22 mouse cellular contexts compared by ENCODE assay signal in genomic region chr6:120777533-120777932, GRCm38 (mm10). TPM values are rescaled to one million over a fixed set of nuclear protein-coding genes. Genes with fewer than 3 reads are reported as not detected.
A peak's percentile ranks its signal among the peaks of the same experiment; 100 is the strongest.
DNase-seq lines count a peak whose midpoint lies in the region; ATAC-seq and TF ChIP-seq lines count a peak whose summit lies in the region.
"Had no signal": no experiment of that assay in that cellular context is flagged by ENCODE, and none has a peak within 500 bp of the region (broad histone marks: within the 10 kb centered on the region; RNA-seq: fewer than 3 reads in every experiment).

No protein-coding gene starts in this region.

- H3K36me3 ChIP-seq in liver, adult 2 months (ENCODE audit: control insufficient read depth, insufficient read depth, low read length), result no peaks in the 10 kb centered on the region
- H3K36me3 ChIP-seq in liver, embryonic 12.5 days, result no peaks in the 10 kb centered on the region
- no peaks in the 10 kb centered on the region for H3K36me3 ChIP-seq in lung, postnatal 0 days (ENCODE audit: insufficient read depth, low read length)
- no peaks in the 10 kb centered on the region for H3K36me3 ChIP-seq in stomach, postnatal 0 days (ENCODE audit: control insufficient read depth, insufficient read depth, low read length)
- H3K36me3 ChIP-seq: embryonic facial prominence, embryonic 13.5 days; embryonic facial prominence, embryonic 15.5 days; forebrain, embryonic 15.5 days had no signal

- no peak for TF ChIP-seq CTCF in liver, adult 2 months (IDR thresholded peaks at IDR 0.05; ENCODE audit: low read depth, low read length)
- no peak for TF ChIP-seq CTCF in lung, postnatal 0 days (IDR thresholded peaks at IDR 0.05)
- no peak for TF ChIP-seq CTCF in stomach, postnatal 0 days (IDR thresholded peaks at IDR 0.05; ENCODE audit: low read depth)

- WGBS in liver, adult 2 months, result 28% methylated on average over 9 of the region's 9 CpGs
- WGBS in liver, embryonic 12.5 days (ENCODE audit: insufficient replicate concordance), result 84% methylated on average over 9 of the region's 9 CpGs
- 61% methylated on average over 9 of the region's 9 CpGs for WGBS in lung, postnatal 0 days
- WGBS in stomach, postnatal 0 days, result 53% methylated on average over 9 of the region's 9 CpGs

- no peak overlapping the region for H3K9ac ChIP-seq in liver, adult 2 months (ENCODE audit: low read depth, low read length)
- H3K9ac ChIP-seq in liver, embryonic 12.5 days, result no peak overlapping the region
- no peak overlapping the region for H3K9ac ChIP-seq in lung, postnatal 0 days (replicated peaks; ENCODE audit: low read depth)
- no peak overlapping the region for H3K9ac ChIP-seq in stomach, postnatal 0 days (ENCODE audit: low read length)
- H3K9ac ChIP-seq: embryonic facial prominence, embryonic 13.5 days; embryonic facial prominence, embryonic 15.5 days; forebrain, embryonic 13.5 days; forebrain, embryonic 15.5 days had no signal

- no peak for TF ChIP-seq EP300 in lung, postnatal 0 days (IDR thresholded peaks at IDR 0.05)
- TF ChIP-seq EP300 in stomach, postnatal 0 days (optimal IDR thresholded peaks at IDR 0.05), result no peak

- no peak overlapping the region for H3K4me2 ChIP-seq in liver, embryonic 12.5 days
- H3K4me2 ChIP-seq in lung, postnatal 0 days (replicated peaks; ENCODE audit: low read depth, low read length), result no peak overlapping the region
- H3K4me2 ChIP-seq in stomach, postnatal 0 days (replicated peaks; ENCODE audit: low read depth), result no peak overlapping the region
- H3K4me2 ChIP-seq: embryonic facial prominence, embryonic 13.5 days; embryonic facial prominence, embryonic 15.5 days; forebrain, embryonic 13.5 days; forebrain, embryonic 15.5 days had no signal

- no peak for ATAC-seq in liver, embryonic 12.5 days
- ATAC-seq in lung, postnatal 0 days, result peak; percentile 22; the same call in 1 of the 2 replicates
- peak; percentile 56; the same call in 1 of the 2 replicates for ATAC-seq in stomach, postnatal 0 days (ENCODE audit: low FRiP score, low TSS enrichment)
- ATAC-seq: forebrain, embryonic 13.5 days; forebrain, embryonic 15.5 days had no signal

- peak; percentile 23 for DNase-seq in liver, adult 2 months (ENCODE audit: extremely low read depth, low read depth, low spot score)
- DNase-seq in lung, postnatal 0 days (ENCODE audit: low spot score), result no peak
- no peak for DNase-seq in lung, postnatal 25 days (ENCODE audit: low spot score)
- no peak for DNase-seq in stomach, postnatal 0 days (ENCODE audit: low spot score)
- DNase-seq in right cerebral cortex, postnatal 10 days (ENCODE audit: low spot score in 2 of 2), result no peak
- DNase-seq: adrenal gland, adult 2 months; adrenal gland, postnatal 10 days; adrenal gland, postnatal 25 days; cerebellum, adult 11 months; cerebellum, adult 18-20 months; cerebellum, adult 8-10 months; cerebellum, adult 9-11 months; cerebellum, postnatal 14 days; cerebellum, postnatal 36 days; embryo, embryonic 11 days had no signal

- no peaks in the 10 kb centered on the region for H3K79me2 ChIP-seq in liver, adult 2 months (ENCODE audit: control insufficient read depth, insufficient read depth, low read length)

- H3K4me3 ChIP-seq in liver, adult 2 months (ENCODE audit: insufficient read depth, low read depth, low read length), result no peak overlapping the region
- H3K4me3 ChIP-seq in liver, embryonic 12.5 days, result no peak overlapping the region
- no peak overlapping the region for H3K4me3 ChIP-seq in lung, postnatal 0 days (ENCODE audit: low read depth, low read length)
- H3K4me3 ChIP-seq in stomach, postnatal 0 days (ENCODE audit: low read depth, low read length), result no peak overlapping the region
- H3K4me3 ChIP-seq: embryonic facial prominence, embryonic 13.5 days; embryonic facial prominence, embryonic 15.5 days; erythroblast, embryonic 14.5 days; forebrain, embryonic 13.5 days; forebrain, embryonic 15.5 days had no signal

- no peak overlapping the region for H3K27ac ChIP-seq in liver, adult 2 months (replicated peaks; ENCODE audit: insufficient read depth, low read depth, low read length)
- H3K27ac ChIP-seq in liver, embryonic 12.5 days, result no peak overlapping the region
- no peak overlapping the region for H3K27ac ChIP-seq in lung, postnatal 0 days (ENCODE audit: low read length)
- 0 out of 2 replicates have a peak overlapping the region, but pooled peaks have one; percentile 40 for H3K27ac ChIP-seq in stomach, postnatal 0 days (replicated peaks)
- H3K27ac ChIP-seq: embryonic facial prominence, embryonic 13.5 days; embryonic facial prominence, embryonic 15.5 days; forebrain, embryonic 13.5 days; forebrain, embryonic 15.5 days had no signal

- H3K27me3 ChIP-seq in liver, adult 2 months (ENCODE audit: control insufficient read depth, insufficient read depth, low read length), result no peaks in the 10 kb centered on the region
- no peaks in the 10 kb centered on the region for H3K27me3 ChIP-seq in liver, embryonic 12.5 days (replicated peaks)
- no peaks in the 10 kb centered on the region for H3K27me3 ChIP-seq in lung, postnatal 0 days (replicated peaks; ENCODE audit: insufficient read depth, low read length)
- no peaks in the 10 kb centered on the region for H3K27me3 ChIP-seq in stomach, postnatal 0 days (ENCODE audit: control insufficient read depth, insufficient read depth, low read length)
- H3K27me3 ChIP-seq: embryonic facial prominence, embryonic 13.5 days; embryonic facial prominence, embryonic 15.5 days; forebrain, embryonic 13.5 days; forebrain, embryonic 15.5 days had no signal

- TF ChIP-seq POLR2A in liver, adult 2 months (IDR thresholded peaks at IDR 0.05; ENCODE audit: extremely low read depth, insufficient read depth, low read length), result no peak

- H3K9me3 ChIP-seq in liver, embryonic 12.5 days (replicated peaks), result no peaks in the 10 kb centered on the region
- no peaks in the 10 kb centered on the region for H3K9me3 ChIP-seq in lung, postnatal 0 days (ENCODE audit: low read length)
- H3K9me3 ChIP-seq in stomach, postnatal 0 days (ENCODE audit: control insufficient read depth, low read length), result no peaks in the 10 kb centered on the region
- H3K9me3 ChIP-seq: embryonic facial prominence, embryonic 13.5 days; embryonic facial prominence, embryonic 15.5 days; forebrain, embryonic 13.5 days; forebrain, embryonic 15.5 days had no signal

- no peaks in the 10 kb centered on the region for H3K4me1 ChIP-seq in liver, adult 2 months (ENCODE audit: control insufficient read depth, insufficient read depth, low read length)
- H3K4me1 ChIP-seq in liver, embryonic 12.5 days, result peaks cover 6% of the 10 kb centered on the region
- no peaks in the 10 kb centered on the region for H3K4me1 ChIP-seq in lung, postnatal 0 days (ENCODE audit: insufficient read depth, low read depth, low read length)
- no peaks in the 10 kb centered on the region for H3K4me1 ChIP-seq in stomach, postnatal 0 days (replicated peaks; ENCODE audit: control insufficient read depth, insufficient read depth)
- H3K4me1 ChIP-seq: embryonic facial prominence, embryonic 13.5 days had no signal

RNA-seq across cellular contexts. Expression of gene Slc25a18, which starts 4.2 kb away (rescaled TPM):
- not detected in 2 replicates for total RNA-seq in liver, adult 2 months (2014; rRNA removed)
- polyA plus RNA-seq in liver, adult 2 months (2012; rRNA removed), result not detected in 2 replicates
- 0.18 TPM in 1 of 2 replicates, not detected in the other for polyA plus RNA-seq in liver, embryonic 12.5 days (2016; fragmentation: Nextera tagmentation; extraction: Ambion mirVana)
- polyA plus RNA-seq in lung, postnatal 0 days (2015; fragmentation: Nextera tagmentation; extraction: Ambion mirVana), result 0.45 and 0.56 TPM in 2 replicates
- 0.10 and 0.13 TPM in 2 replicates for polyA plus RNA-seq in stomach, postnatal 0 days (2015; fragmentation: Nextera tagmentation; extraction: Ambion mirVana)
- total RNA-seq: common myeloid progenitor, adult 5-6 weeks had no signal

RNA-seq across cellular contexts. Expression of gene Atp6v1e1, which starts 45.1 kb away (rescaled TPM):
- total RNA-seq in liver, adult 2 months (2014; rRNA removed), result 137 and 149 TPM in 2 replicates
- polyA plus RNA-seq in liver, adult 2 months (2012; rRNA removed), result 95.9 and 110 TPM in 2 replicates
- 150 and 151 TPM in 2 replicates for polyA plus RNA-seq in liver, embryonic 12.5 days (2016; fragmentation: Nextera tagmentation; extraction: Ambion mirVana)
- polyA plus RNA-seq in lung, postnatal 0 days (2015; fragmentation: Nextera tagmentation; extraction: Ambion mirVana), result 177 and 187 TPM in 2 replicates
- polyA plus RNA-seq in stomach, postnatal 0 days (2015; fragmentation: Nextera tagmentation; extraction: Ambion mirVana), result 251 and 252 TPM in 2 replicates

RNA-seq across cellular contexts. Expression of gene Bcl2l13, which starts 58.5 kb away (rescaled TPM):
- 17.4 and 18.0 TPM in 2 replicates for total RNA-seq in liver, adult 2 months (2014; rRNA removed)
- 24.3 and 25.7 TPM in 2 replicates for polyA plus RNA-seq in liver, adult 2 months (2012; rRNA removed)
- 50.3 and 50.6 TPM in 2 replicates for polyA plus RNA-seq in liver, embryonic 12.5 days (2016; fragmentation: Nextera tagmentation; extraction: Ambion mirVana)
- polyA plus RNA-seq in lung, postnatal 0 days (2015; fragmentation: Nextera tagmentation; extraction: Ambion mirVana), result 12.3 and 14.0 TPM in 2 replicates
- 18.4 and 18.5 TPM in 2 replicates for polyA plus RNA-seq in stomach, postnatal 0 days (2015; fragmentation: Nextera tagmentation; extraction: Ambion mirVana)
